9 mouse cellular contexts compared by ENCODE assay signal in genomic region chr2:28423167-28423566, GRCm38 (mm10). TPM values are rescaled to one million over a fixed set of nuclear protein-coding genes. Genes with fewer than 3 reads are reported as not detected.
DNase-seq lines count a peak whose midpoint lies in the region; ATAC-seq lines count a peak whose summit lies in the region.
"Had no signal": no experiment of that assay in that cellular context is flagged by ENCODE, and none has a peak within 500 bp of the region (broad histone marks: within the 10 kb centered on the region; RNA-seq: fewer than 3 reads in every experiment).

No protein-coding gene starts in this region.

- H3K27me3 ChIP-seq in forebrain, embryonic 11.5 days (ENCODE audit: control insufficient read depth, insufficient read depth, low read length): no peaks in the 10 kb centered on the region
- no peaks in the 10 kb centered on the region for H3K27me3 ChIP-seq in forebrain, embryonic 16.5 days (replicated peaks; ENCODE audit: control insufficient read depth, insufficient read depth, low read length)
- H3K27me3 ChIP-seq in limb, embryonic 10.5 days (ENCODE audit: low read depth, poor library complexity, severe bottlenecking): no peaks in the 10 kb centered on the region
- H3K27me3 ChIP-seq: limb, embryonic 15.5 days had no signal

- peak; percentile 66 for DNase-seq in forebrain, embryonic 11.5 days (ENCODE audit: low spot score)
- peak; percentile 34 for DNase-seq in ovary, postnatal 14 days (ENCODE audit: low spot score)
- no peak for DNase-seq in ovary, adult 18-20 months (ENCODE audit: low spot score)
- DNase-seq in cerebellum, postnatal 25 days: peak; percentile 46 to 73
- DNase-seq in limb, embryonic 10.5 days (ENCODE audit: low spot score): peak; percentile 61
- peak; percentile 26 to 69 for DNase-seq in spleen, postnatal 10 days (ENCODE audit: low spot score in 2 of 2)
- DNase-seq in gastrocnemius, postnatal 4 days (ENCODE audit: low spot score in 2 of 2): no peak

- H3K9ac ChIP-seq in forebrain, embryonic 11.5 days (ENCODE audit: low read length): no peak overlapping the region
- no peak overlapping the region for H3K9ac ChIP-seq in forebrain, embryonic 16.5 days (replicated peaks; ENCODE audit: low read depth, low read length)
- H3K9ac ChIP-seq: limb, embryonic 15.5 days had no signal

- no peak overlapping the region for H3K4me2 ChIP-seq in forebrain, embryonic 11.5 days (ENCODE audit: low read depth, low read length, severe bottlenecking)
- no peak overlapping the region for H3K4me2 ChIP-seq in forebrain, embryonic 16.5 days (ENCODE audit: low read length)
- H3K4me2 ChIP-seq: limb, embryonic 15.5 days had no signal

- H3K4me3 ChIP-seq in forebrain, embryonic 11.5 days (ENCODE audit: low read depth, low read length): no peak overlapping the region
- H3K4me3 ChIP-seq in forebrain, embryonic 16.5 days (replicated peaks; ENCODE audit: low read length): no peak overlapping the region
- H3K4me3 ChIP-seq in limb, embryonic 10.5 days: no peak overlapping the region
- H3K4me3 ChIP-seq: limb, embryonic 15.5 days had no signal

- H3K9me3 ChIP-seq in forebrain, embryonic 11.5 days (ENCODE audit: control insufficient read depth, low read length): no peaks in the 10 kb centered on the region
- no peaks in the 10 kb centered on the region for H3K9me3 ChIP-seq in forebrain, embryonic 16.5 days (ENCODE audit: control insufficient read depth, low read length)
- no peaks in the 10 kb centered on the region for H3K9me3 ChIP-seq in limb, embryonic 10.5 days (replicated peaks)
- H3K9me3 ChIP-seq: limb, embryonic 15.5 days had no signal

- ATAC-seq in forebrain, embryonic 11.5 days (replicated peaks; ENCODE audit: low FRiP score): no peak
- ATAC-seq in forebrain, embryonic 16.5 days: no peak

- H3K36me3 ChIP-seq in forebrain, embryonic 11.5 days (ENCODE audit: control insufficient read depth, insufficient read depth, low read length): no peaks in the 10 kb centered on the region
- H3K36me3 ChIP-seq in forebrain, embryonic 16.5 days (ENCODE audit: control insufficient read depth, insufficient read depth): no peaks in the 10 kb centered on the region
- H3K36me3 ChIP-seq in limb, embryonic 10.5 days: no peaks in the 10 kb centered on the region
- H3K36me3 ChIP-seq: limb, embryonic 15.5 days had no signal

- H3K27ac ChIP-seq in forebrain, embryonic 11.5 days (ENCODE audit: low read depth, low read length): no peak overlapping the region
- H3K27ac ChIP-seq in forebrain, embryonic 16.5 days (ENCODE audit: low read length): no peak overlapping the region
- H3K27ac ChIP-seq in limb, embryonic 10.5 days: no peak overlapping the region
- H3K27ac ChIP-seq: limb, embryonic 15.5 days had no signal

- no peaks in the 10 kb centered on the region for H3K4me1 ChIP-seq in forebrain, embryonic 11.5 days (replicated peaks; ENCODE audit: control insufficient read depth, insufficient read depth, low read length)
- H3K4me1 ChIP-seq in forebrain, embryonic 16.5 days (replicated peaks; ENCODE audit: control insufficient read depth, insufficient read depth, low read length): no peaks in the 10 kb centered on the region
- peaks cover 18% of the 10 kb centered on the region for H3K4me1 ChIP-seq in limb, embryonic 10.5 days
- H3K4me1 ChIP-seq: limb, embryonic 15.5 days had no signal

- 30% methylated on average over 3 of the region's 3 CpGs for WGBS in forebrain, embryonic 11.5 days
- WGBS in forebrain, embryonic 16.5 days: 31% methylated on average over 3 of the region's 3 CpGs
- WGBS in limb, embryonic 10.5 days: 37% methylated on average over 3 of the region's 3 CpGs

RNA-seq across cellular contexts. Expression of gene Ppp1r26, which starts 23.4 kb away (rescaled TPM):
- polyA plus RNA-seq in forebrain, embryonic 11.5 days (2014; fragmentation: Nextera tagmentation; extraction: Ambion mirVana): 7.4 and 7.8 TPM in 2 replicates
- 8.9 and 11.5 TPM in 2 replicates for polyA plus RNA-seq in forebrain, embryonic 16.5 days (2015; fragmentation: Nextera tagmentation; extraction: Ambion mirVana)
- polyA plus RNA-seq in limb, embryonic 10.5 days (2016; fragmentation: Nextera tagmentation; extraction: Ambion mirVana): 4.2 and 6.3 TPM in 2 replicates
- total RNA-seq in gastrocnemius, postnatal 4 days (2021): 1 to 10 TPM; 5.7 to 7.9 TPM

RNA-seq across cellular contexts. Expression of gene 1700007K13Rik, which starts 43.0 kb away (rescaled TPM):
- polyA plus RNA-seq in forebrain, embryonic 11.5 days (2014; fragmentation: Nextera tagmentation; extraction: Ambion mirVana): 1.6 and 2.2 TPM in 2 replicates
- polyA plus RNA-seq in forebrain, embryonic 16.5 days (2015; fragmentation: Nextera tagmentation; extraction: Ambion mirVana): 1.0 and 1.2 TPM in 2 replicates
- 0.25 and 0.61 TPM in 2 replicates for polyA plus RNA-seq in limb, embryonic 10.5 days (2016; fragmentation: Nextera tagmentation; extraction: Ambion mirVana)
- under 1 TPM in 1 of 2 experiments, not detected in 1; 0.44 TPM for total RNA-seq in gastrocnemius, postnatal 4 days (2021)

RNA-seq across cellular contexts. Expression of gene Mrps2, which starts 44.7 kb away (rescaled TPM):
- 67.2 and 70.6 TPM in 2 replicates for polyA plus RNA-seq in forebrain, embryonic 11.5 days (2014; fragmentation: Nextera tagmentation; extraction: Ambion mirVana)
- 50.9 and 60.0 TPM in 2 replicates for polyA plus RNA-seq in forebrain, embryonic 16.5 days (2015; fragmentation: Nextera tagmentation; extraction: Ambion mirVana)
- polyA plus RNA-seq in limb, embryonic 10.5 days (2016; fragmentation: Nextera tagmentation; extraction: Ambion mirVana): 70.3 and 75.9 TPM in 2 replicates
- 10 to 100 TPM; 35.6 to 39.2 TPM for total RNA-seq in gastrocnemius, postnatal 4 days (2021)

Comparison
In these comparisons a context has a peak if more than half of its experiments do, and no peak if none do; other contexts are left out.
1. DNase-seq: peak in forebrain, embryonic 11.5 days (single experiment), ovary, postnatal 14 days (single experiment), cerebellum, postnatal 25 days (2 of 2), limb, embryonic 10.5 days (single experiment) and spleen, postnatal 10 days (2 of 2); none in ovary, adult 18-20 months (single experiment) and gastrocnemius, postnatal 4 days (0 of 2).